29 mouse cellular contexts compared by ENCODE assay signal in genomic region chr8:7827811-7828210, GRCm38 (mm10).
DNase-seq lines count a peak whose midpoint lies in the region; ATAC-seq and TF ChIP-seq lines count a peak whose summit lies in the region.
"Had no signal": no experiment of that assay in that cellular context is flagged by ENCODE, and none has a peak within 500 bp of the region (broad histone marks: within the 10 kb centered on the region; RNA-seq: fewer than 3 reads in every experiment).

No protein-coding gene starts in this region.

- H3K27ac ChIP-seq in heart, embryonic 12.5 days (ENCODE audit: poor library complexity, severe bottlenecking) = no peak overlapping the region
- H3K27ac ChIP-seq in forebrain, embryonic 14.5 days (ENCODE audit: low read depth, low read length) = no peak overlapping the region
- no peak overlapping the region for H3K27ac ChIP-seq in forebrain, embryonic 12.5 days
- H3K27ac ChIP-seq: embryonic facial prominence, embryonic 10.5 days; embryonic facial prominence, embryonic 13.5 days; forebrain, embryonic 10.5 days; forebrain, embryonic 15.5 days; heart, embryonic 10.5 days; hindbrain, embryonic 10.5 days; hindbrain, embryonic 13.5 days had no signal

- H3ac ChIP-seq in myocyte (ENCODE audit: control insufficient read depth, insufficient read length) = no peak overlapping the region

- no peak overlapping the region for H3K4me3 ChIP-seq in heart, embryonic 12.5 days
- no peak overlapping the region for H3K4me3 ChIP-seq in myocyte
- no peak overlapping the region for H3K4me3 ChIP-seq in forebrain, embryonic 14.5 days (ENCODE audit: low read depth, low read length)
- no peak overlapping the region for H3K4me3 ChIP-seq in forebrain, embryonic 12.5 days (replicated peaks)
- H3K4me3 ChIP-seq: embryonic facial prominence, embryonic 10.5 days; embryonic facial prominence, embryonic 13.5 days; erythroblast, embryonic 14.5 days; forebrain, embryonic 10.5 days; forebrain, embryonic 15.5 days; heart, embryonic 10.5 days; hindbrain, embryonic 10.5 days; hindbrain, embryonic 13.5 days had no signal

- DNase-seq in heart, adult 11 months = peak; percentile 83
- peak; percentile 51 for DNase-seq in 3T3-L1 (ENCODE audit: low read depth, low spot score)
- peak; percentile 2 for DNase-seq in NIH3T3 (ENCODE audit: low read depth)
- no peak for DNase-seq in forebrain, embryonic 14.5 days (ENCODE audit: low spot score)
- DNase-seq: adrenal gland, adult 2 months; adrenal gland, postnatal 14 days; cerebellum, adult 11 months; cerebellum, adult 2 months; cerebellum, adult 9-11 months; cerebellum, postnatal 25 days; embryo, embryonic 11 days; gastrocnemius, postnatal 10 days; heart, postnatal 36 days; kidney, adult 18-20 months had no signal

- H3K4me2 ChIP-seq in heart, embryonic 12.5 days = no peak overlapping the region
- no peak overlapping the region for H3K4me2 ChIP-seq in myocyte (ENCODE audit: low read depth)
- no peak overlapping the region for H3K4me2 ChIP-seq in forebrain, embryonic 14.5 days (ENCODE audit: low read length)
- H3K4me2 ChIP-seq in forebrain, embryonic 12.5 days = no peak overlapping the region
- H3K4me2 ChIP-seq: embryonic facial prominence, embryonic 13.5 days; forebrain, embryonic 15.5 days; hindbrain, embryonic 13.5 days had no signal

- TF ChIP-seq POLR2A in myocyte (IDR thresholded peaks at IDR 0.05; ENCODE audit: insufficient read length, low read depth) = no peak

- H3K79me2 ChIP-seq in myocyte (ENCODE audit: control insufficient read depth, insufficient read depth) = no peaks in the 10 kb centered on the region

- WGBS in heart, embryonic 12.5 days = 63% methylated on average over 1 of the region's 1 CpGs
- 83% methylated on average over 1 of the region's 1 CpGs for WGBS in forebrain, embryonic 14.5 days
- WGBS in forebrain, embryonic 12.5 days = 73% methylated on average over 1 of the region's 1 CpGs

- H3K9ac ChIP-seq in heart, embryonic 12.5 days = no peak overlapping the region
- no peak overlapping the region for H3K9ac ChIP-seq in forebrain, embryonic 14.5 days (ENCODE audit: low read length)
- no peak overlapping the region for H3K9ac ChIP-seq in forebrain, embryonic 12.5 days
- H3K9ac ChIP-seq: embryonic facial prominence, embryonic 13.5 days; forebrain, embryonic 15.5 days; hindbrain, embryonic 13.5 days had no signal

- ATAC-seq in heart, embryonic 12.5 days (ENCODE audit: insufficient number of reproducible peaks, low FRiP score) = no peak
- ATAC-seq in forebrain, embryonic 14.5 days = no peak
- ATAC-seq in forebrain, embryonic 12.5 days (ENCODE audit: low FRiP score) = no peak
- ATAC-seq: CD4-positive, CD25-positive, alpha-beta regulatory T cell, adult 4 months; forebrain, embryonic 15.5 days; hindbrain, embryonic 16.5 days; intestine, embryonic 16.5 days; Patski had no signal

- H3K4me1 ChIP-seq in heart, embryonic 12.5 days (replicated peaks) = no peaks in the 10 kb centered on the region
- no peaks in the 10 kb centered on the region for H3K4me1 ChIP-seq in forebrain, embryonic 14.5 days (ENCODE audit: control insufficient read depth, insufficient read depth, low read length)
- no peaks in the 10 kb centered on the region for H3K4me1 ChIP-seq in forebrain, embryonic 12.5 days
- H3K4me1 ChIP-seq: embryonic facial prominence, embryonic 10.5 days; embryonic facial prominence, embryonic 13.5 days; forebrain, embryonic 10.5 days; forebrain, embryonic 15.5 days; heart, embryonic 10.5 days; hindbrain, embryonic 10.5 days; hindbrain, embryonic 13.5 days had no signal

- H3K27me3 ChIP-seq in heart, embryonic 12.5 days (replicated peaks) = no peaks in the 10 kb centered on the region
- no peaks in the 10 kb centered on the region for H3K27me3 ChIP-seq in myocyte (ENCODE audit: control insufficient read depth, insufficient read depth, insufficient read length)
- no peaks in the 10 kb centered on the region for H3K27me3 ChIP-seq in forebrain, embryonic 14.5 days (replicated peaks; ENCODE audit: control insufficient read depth, insufficient read depth, low read length)
- H3K27me3 ChIP-seq in forebrain, embryonic 12.5 days = no peaks in the 10 kb centered on the region
- H3K27me3 ChIP-seq: embryonic facial prominence, embryonic 13.5 days; forebrain, embryonic 15.5 days; hindbrain, embryonic 13.5 days; Patski had no signal

- H3K36me3 ChIP-seq in heart, embryonic 12.5 days = no peaks in the 10 kb centered on the region
- no peaks in the 10 kb centered on the region for H3K36me3 ChIP-seq in myocyte (ENCODE audit: control insufficient read depth, insufficient read depth)
- no peaks in the 10 kb centered on the region for H3K36me3 ChIP-seq in forebrain, embryonic 14.5 days (ENCODE audit: control insufficient read depth, insufficient read depth, low read length)
- H3K36me3 ChIP-seq in forebrain, embryonic 12.5 days (replicated peaks) = no peaks in the 10 kb centered on the region
- H3K36me3 ChIP-seq: embryonic facial prominence, embryonic 10.5 days; embryonic facial prominence, embryonic 13.5 days; forebrain, embryonic 10.5 days; forebrain, embryonic 15.5 days; heart, embryonic 10.5 days; hindbrain, embryonic 10.5 days; hindbrain, embryonic 13.5 days had no signal

- H3K9me3 ChIP-seq in heart, embryonic 12.5 days (replicated peaks) = no peaks in the 10 kb centered on the region
- H3K9me3 ChIP-seq in forebrain, embryonic 14.5 days (replicated peaks; ENCODE audit: control insufficient read depth, low read length) = no peaks in the 10 kb centered on the region
- no peaks in the 10 kb centered on the region for H3K9me3 ChIP-seq in forebrain, embryonic 12.5 days
- H3K9me3 ChIP-seq: embryonic facial prominence, embryonic 10.5 days; embryonic facial prominence, embryonic 13.5 days; forebrain, embryonic 10.5 days; forebrain, embryonic 15.5 days; heart, embryonic 10.5 days; hindbrain, embryonic 10.5 days; hindbrain, embryonic 13.5 days had no signal

TF ChIP-seq in myocyte, 11 proteins besides CTCF, POLR2A, EP300 and RAD21:
- no peak for TF ChIP-seq MYOG (IDR thresholded peaks at IDR 0.05; ENCODE audit: control insufficient read depth in 1 of 3, insufficient read depth in 1 of 3, insufficient read length in 2 of 3, low read depth in 2 of 3)
- TF ChIP-seq REST (IDR thresholded peaks at IDR 0.05; ENCODE audit: insufficient read depth, insufficient read length) = no peak
- 0 out of 2 replicates have a peak, but pooled peaks have one; percentile 20 for TF ChIP-seq CEBPB (IDR thresholded peaks at IDR 0.05; ENCODE audit: insufficient read depth, poor library complexity, severe bottlenecking)
- TF ChIP-seq MYOD1 (IDR thresholded peaks at IDR 0.05; ENCODE audit: control insufficient read depth in 1 of 3, insufficient read length in 2 of 3, low read depth in 2 of 3) = peak in 1 of 3 experiments; percentile 24
